Mouse (Mus musculus) heart, embryonic 10.5 days (tissue): ENCODE results near the gene Srsf3. TPM values are rescaled to one million over a fixed set of nuclear protein-coding genes. Genes with fewer than 3 reads are reported as not detected.
"Not testable (repeated sequence)": the region's sequence is repeated elsewhere in the genome, so short reads cannot be mapped to it uniquely, and the experiment has no call there.

Experiments
- DNase-seq: peaks from one replicate; pipeline ENCODE4 v3.0.0-alpha.2; 2017; ENCODE audit warnings: low spot score
- H3K27ac ChIP-seq: fragments of 300-500 bp; sonication (generic); 2 replicates; pipeline ENCODE4 v1.5.1; 2016; ENCODE audit warnings: mild to moderate bottlenecking
- H3K27me3 ChIP-seq: fragments of 300-500 bp; sonication (generic); 2 replicates; pipeline ENCODE4 v1.6.1; 2016; ENCODE audit warnings: mild to moderate bottlenecking; ENCODE audit not compliant: poor library complexity, insufficient read depth, severe bottlenecking
- H3K36me3 ChIP-seq: fragments of 300-500 bp; sonication (generic); 2 replicates; pipeline ENCODE4 v1.6.1; 2016; ENCODE audit warnings: mild to moderate bottlenecking, moderate library complexity
- H3K4me1 ChIP-seq: fragments of 300-500 bp; sonication (generic); 2 replicates; pipeline ENCODE4 v1.6.1; 2016; ENCODE audit warnings: mild to moderate bottlenecking
- H3K4me3 ChIP-seq: fragments of 300-500 bp; sonication (generic); 2 replicates; pipeline ENCODE4 v1.5.1; 2016; ENCODE audit warnings: mild to moderate bottlenecking, moderate library complexity
- H3K9me3 ChIP-seq: fragments of 300-500 bp; sonication (generic); 2 replicates; pipeline ENCODE4 v1.6.1; 2016; ENCODE audit warnings: mild to moderate bottlenecking, moderate library complexity
- WGBS: fragments of 180-500 bp; shearing (Covaris S2); methylation state at CpG from one replicate; pipeline ENCODE4 v1.1.7; 2016; 5-methylcytosine and 5-hydroxymethylcytosine counted together
- polyA plus RNA-seq: library from polyadenylated mRNA; unstranded; fragments of >200 nt; fragmentation: Nextera tagmentation; extraction: Ambion mirVana; gene quantifications from 2 replicates; pipeline ENCODE4 v1.2.1, GENCODE M21; 2016

Srsf3 gene
- polyA plus RNA-seq, 1 experiment from 2014 or later: 498 TPM

DNA sequence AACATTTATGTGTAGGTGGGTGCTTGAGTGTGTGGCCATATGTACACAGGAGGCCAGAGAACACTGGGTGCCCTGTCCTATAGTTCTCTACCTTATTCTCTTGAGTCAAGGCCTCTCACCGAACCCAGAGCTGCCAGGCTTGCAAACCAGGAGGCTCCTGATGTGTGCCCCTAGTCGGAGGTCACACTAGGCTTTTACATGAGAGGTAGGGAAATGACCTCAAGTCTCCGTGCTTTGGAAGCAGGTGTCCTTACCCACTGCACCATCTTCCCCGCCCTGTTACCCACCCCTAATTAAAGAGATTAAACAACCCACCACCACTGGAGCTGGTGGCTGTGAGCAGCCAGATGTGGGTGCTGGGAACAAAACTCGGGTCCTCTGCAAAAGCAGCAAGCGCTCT is 9.1 kb upstream of the Srsf3 start:
- WGBS: 91% methylated on average over 6 of the region's 6 CpGs
- Histone ChIP-seq H3K27me3 (no peaks in the 10 kb centered on the region; the same call in 1 of the 2 replicates), H3K27ac (no peak overlapping the region), H3K4me1 (peaks cover 17% of the 10 kb centered on the region; the same call in 1 of the 2 replicates), H3K4me3 (no peak overlapping the region), H3K9me3 (no peaks in the 10 kb centered on the region), H3K36me3 (no peaks in the 10 kb centered on the region)
- DNase-seq: no peak

- H3K27ac ChIP-seq: no peak overlapping the region
- H3K27me3 ChIP-seq: no peaks in the 10 kb centered on the region; the same call in 1 of the 2 replicates
- no peaks in the 10 kb centered on the region for H3K9me3 ChIP-seq
- H3K4me3 ChIP-seq: no peak overlapping the region
- H3K4me1 ChIP-seq: peaks cover 12% of the 10 kb centered on the region; the same call in 1 of the 2 replicates
- no peaks in the 10 kb centered on the region for H3K36me3 ChIP-seq
- DNase-seq: no peak
- WGBS: 61% methylated on average over 22 of the region's 22 CpGs
Measured at GRCm38 (mm10) chr17:29024047-29024892, 8.2 kb upstream of the Srsf3 start.

DNA sequence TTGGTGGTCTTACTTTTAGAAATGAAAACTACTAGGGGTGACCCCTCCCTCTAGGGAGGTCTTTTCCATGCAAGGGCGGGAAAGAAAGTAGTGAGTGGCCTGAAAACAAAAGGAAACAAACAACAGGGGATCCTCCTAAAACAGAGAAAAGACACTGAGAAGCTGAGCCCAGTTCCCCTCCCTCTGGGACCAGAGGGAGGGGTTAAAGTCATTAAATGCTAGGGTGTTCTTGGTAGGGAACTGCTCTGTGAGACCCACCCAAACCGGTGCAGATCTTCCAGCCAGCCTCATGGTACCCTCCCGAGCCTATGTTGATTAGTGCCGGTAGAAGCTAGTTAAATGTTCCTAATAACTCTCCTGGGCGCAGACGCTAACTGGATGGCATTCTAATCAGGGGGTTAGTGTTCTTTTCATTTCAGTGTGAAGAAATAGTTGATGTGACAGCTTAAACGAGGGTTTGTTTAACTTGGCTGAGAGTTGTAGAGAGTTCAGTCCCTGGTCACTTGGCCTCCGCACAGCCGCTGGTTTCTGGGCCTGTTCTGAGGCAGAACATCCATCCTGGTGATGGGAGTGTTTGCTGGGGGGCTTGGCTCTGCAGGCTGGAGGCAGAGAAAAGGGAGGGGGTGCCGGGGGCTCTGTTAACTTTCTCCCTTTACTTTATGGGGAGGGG is 7.4 kb upstream of the Srsf3 start:
- H3K4me1 ChIP-seq: peaks cover 9% of the 10 kb centered on the region; the same call in 1 of the 2 replicates
- H3K27ac ChIP-seq: no peak overlapping the region
- no peaks in the 10 kb centered on the region; the same call in 1 of the 2 replicates for H3K27me3 ChIP-seq
- no peak for DNase-seq
- no peaks in the 10 kb centered on the region for H3K9me3 ChIP-seq
- no peak overlapping the region for H3K4me3 ChIP-seq
- 44% methylated on average over 10 of the region's 10 CpGs for WGBS
- H3K36me3 ChIP-seq: no peaks in the 10 kb centered on the region

GRCm38 (mm10) chr17:29026652-29027356 is 5.6 kb upstream of the Srsf3 start:
- no peaks in the 10 kb centered on the region; the same call in 1 of the 2 replicates for H3K27me3 ChIP-seq
- H3K9me3 ChIP-seq: no peaks in the 10 kb centered on the region
- WGBS: 54% methylated on average over 5 of the region's 5 CpGs
- no peak overlapping the region for H3K27ac ChIP-seq
- no peak overlapping the region for H3K4me3 ChIP-seq
- H3K36me3 ChIP-seq: no peaks in the 10 kb centered on the region
- peaks cover 15% of the 10 kb centered on the region; the same call in 1 of the 2 replicates for H3K4me1 ChIP-seq
- no peak for DNase-seq

DNA sequence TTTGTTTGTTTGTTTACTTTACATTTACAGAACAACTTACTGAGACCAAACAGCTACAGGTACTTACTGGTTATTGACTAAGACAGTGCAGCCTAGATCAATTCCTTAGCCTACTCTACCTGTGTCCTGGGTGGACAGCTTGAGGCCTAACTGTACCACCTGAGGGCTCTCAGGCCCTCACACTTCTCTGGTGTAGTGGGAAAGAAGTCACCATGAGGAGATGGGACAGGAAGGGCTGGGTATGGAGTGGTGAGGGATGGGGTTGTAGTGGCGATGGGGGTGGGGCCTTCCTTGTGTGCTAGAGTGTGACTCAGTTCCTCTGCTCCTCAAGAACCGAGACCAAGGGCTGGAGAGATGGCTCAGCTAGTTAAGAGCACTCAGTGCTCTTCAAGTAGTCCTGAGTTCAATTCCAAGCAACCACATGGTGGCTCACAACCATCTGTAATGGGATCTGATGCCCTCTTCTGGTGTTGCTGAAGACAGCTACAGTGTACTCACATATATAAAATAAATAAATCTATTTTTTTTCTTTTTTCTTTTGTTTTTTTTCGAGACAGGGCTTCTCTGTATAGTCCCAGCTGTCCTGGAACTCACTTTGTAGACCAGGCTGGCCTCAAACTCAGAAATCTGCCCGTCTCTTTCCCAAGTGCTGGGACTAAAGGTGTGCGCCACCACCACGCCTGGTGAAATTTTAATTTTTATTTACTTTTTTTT is 1.9 kb upstream of the Srsf3 start:
- H3K27ac ChIP-seq: no peak overlapping the region
- no peaks in the 10 kb centered on the region for H3K9me3 ChIP-seq
- DNase-seq: no peak
- peaks cover 10% of the 10 kb centered on the region; the same call in 1 of the 2 replicates for H3K4me1 ChIP-seq
- H3K27me3 ChIP-seq: no peaks in the 10 kb centered on the region
- no peak overlapping the region for H3K4me3 ChIP-seq
- 0 out of 2 replicates have a peak, but pooled peaks cover 2% of the 10 kb centered on the region for H3K36me3 ChIP-seq
- WGBS: 90% methylated on average over 6 of the region's 6 CpGs

- H3K4me3 ChIP-seq: peak overlapping the region; percentile 87
- not testable (repeated sequence) for H3K4me1 ChIP-seq, H3K9me3 ChIP-seq, H3K36me3 ChIP-seq, H3K27me3 ChIP-seq, DNase-seq
- 66% methylated on average over 7 of the region's 7 CpGs for WGBS
- H3K27ac ChIP-seq: peak overlapping the region; percentile 99
Measured at GRCm38 (mm10) chr17:29031085-29031711, 1.2 kb upstream of the Srsf3 start.

DNA sequence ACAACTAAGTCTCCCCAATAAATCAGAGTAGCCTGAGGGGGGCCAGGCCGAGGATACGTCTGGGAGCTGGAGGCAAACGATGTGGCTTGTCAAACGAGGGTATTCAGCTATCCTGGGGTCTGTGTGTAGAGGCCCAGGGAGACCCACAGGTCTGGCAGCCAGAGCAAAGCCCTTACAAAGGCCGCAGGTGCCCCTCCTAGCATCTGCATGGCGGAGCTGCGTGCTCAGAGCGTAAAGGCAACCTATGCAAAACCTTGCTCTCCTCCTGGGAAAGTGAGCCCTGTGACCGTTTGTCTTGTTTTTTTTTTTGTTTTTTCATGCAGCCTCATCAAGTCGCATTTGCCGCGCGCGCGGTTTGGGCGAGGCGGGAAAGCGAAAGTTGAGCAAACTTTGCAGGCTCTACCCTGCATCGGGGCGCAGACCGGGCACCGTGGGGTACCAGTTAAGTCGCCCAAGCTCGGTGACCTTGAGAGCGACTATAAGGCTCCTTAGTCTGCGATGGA is 606 bp upstream of the Srsf3 start:
- DNase-seq: no peak
- Histone ChIP-seq H3K9me3 (no peaks in the 10 kb centered on the region), H3K27me3 (no peaks in the 10 kb centered on the region), H3K4me3 (peak overlapping the region; percentile 87), H3K27ac (peak overlapping the region; percentile 99), H3K4me1 (peaks cover 10% of the 10 kb centered on the region; the same call in 1 of the 2 replicates), H3K36me3 (peaks cover 12% of the 10 kb centered on the region)
- 1% methylated on average over 26 of the region's 26 CpGs for WGBS

DNA sequence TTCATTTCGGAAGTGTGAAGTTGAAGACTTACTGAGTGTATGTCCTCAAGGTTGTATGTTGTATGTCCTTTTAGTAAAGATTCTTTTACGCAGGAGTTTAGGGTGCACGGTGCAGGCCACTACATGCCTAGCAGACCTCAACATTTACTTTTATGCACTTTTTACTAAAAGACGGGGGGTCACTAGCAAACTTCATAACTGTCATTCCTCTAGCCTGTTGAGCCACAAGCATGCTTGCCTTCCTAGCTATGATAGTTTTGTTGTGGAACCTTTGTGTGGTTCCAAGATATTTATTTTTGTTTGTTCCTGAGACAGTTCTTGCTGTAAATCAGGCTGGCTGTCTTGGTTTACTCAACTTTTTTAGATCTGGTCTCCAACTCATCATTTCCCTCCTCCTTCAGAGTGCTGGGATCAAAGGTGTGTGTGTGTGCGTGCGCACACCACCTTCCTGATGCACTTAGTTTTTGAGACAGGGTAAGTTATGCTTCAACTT is 1.2 kb downstream of the Srsf3 start:
- H3K9me3 ChIP-seq: no peaks in the 10 kb centered on the region
- H3K36me3 ChIP-seq: peaks cover 29% of the 10 kb centered on the region
- H3K4me1 ChIP-seq: peaks cover 7% of the 10 kb centered on the region; the same call in 1 of the 2 replicates
- H3K4me3 ChIP-seq: peak overlapping the region; percentile 87
- DNase-seq: no peak
- no peaks in the 10 kb centered on the region for H3K27me3 ChIP-seq
- H3K27ac ChIP-seq: peak overlapping the region; percentile 99
- WGBS: under 1% methylated on average over 6 of the region's 6 CpGs

DNA sequence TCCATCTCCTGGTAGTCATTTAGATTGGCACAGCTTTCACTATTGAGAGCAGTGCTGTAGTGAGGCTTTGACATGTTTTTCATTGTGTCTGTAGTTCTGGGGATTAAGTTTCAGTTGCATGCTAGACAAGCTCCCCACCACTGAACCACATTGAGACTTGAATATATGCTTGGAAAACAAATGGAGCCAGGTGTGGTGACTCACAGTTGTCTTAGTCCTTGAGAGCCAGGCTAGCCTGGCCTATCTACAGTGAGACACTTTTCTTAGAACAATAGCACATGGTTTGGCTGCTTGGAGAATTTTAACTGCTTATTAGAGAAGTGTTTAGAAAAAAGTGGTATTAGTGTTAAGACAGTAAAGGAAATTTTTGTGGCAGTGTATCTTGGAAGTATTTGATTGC is 1.8 kb downstream of the Srsf3 start:
- H3K9me3 ChIP-seq: no peaks in the 10 kb centered on the region
- H3K27me3 ChIP-seq: no peaks in the 10 kb centered on the region
- DNase-seq: no peak
- H3K36me3 ChIP-seq: peaks cover 35% of the 10 kb centered on the region
- peaks cover 7% of the 10 kb centered on the region; the same call in 1 of the 2 replicates for H3K4me1 ChIP-seq
- peak overlapping the region; percentile 99; the same call in 1 of the 2 replicates for H3K27ac ChIP-seq
- H3K4me3 ChIP-seq: peak overlapping the region; percentile 87

GRCm38 (mm10) chr17:29035506-29035905 is 3.1 kb downstream of the Srsf3 start:
- Histone ChIP-seq H3K9me3 (no peaks in the 10 kb centered on the region), H3K4me1 (peaks cover 7% of the 10 kb centered on the region; the same call in 1 of the 2 replicates), H3K4me3 (peak overlapping the region; percentile 87), H3K27me3 (no peaks in the 10 kb centered on the region), H3K36me3 (peaks cover 48% of the 10 kb centered on the region), H3K27ac (no peak overlapping the region)
- DNase-seq: no peak

DNA sequence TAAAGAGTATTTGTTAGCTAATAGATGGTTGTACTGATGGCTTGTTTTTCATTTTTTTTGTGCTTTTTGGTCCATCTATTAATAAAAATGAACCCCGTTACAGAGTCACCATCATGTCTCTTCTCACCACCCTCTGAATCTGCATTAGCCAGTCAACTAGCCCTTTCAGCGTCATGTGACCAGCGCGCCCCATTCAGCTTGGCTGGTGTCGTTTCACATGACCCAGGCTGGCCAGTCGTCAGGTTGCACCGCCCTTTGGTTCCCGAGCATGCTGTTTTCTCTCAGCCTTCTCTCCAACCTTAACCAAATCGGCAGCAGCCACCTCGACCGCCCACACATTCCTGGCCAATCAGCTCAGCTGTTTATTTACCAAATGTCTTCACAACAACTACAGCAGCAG is 6.9 kb downstream of the Srsf3 start:
- H3K36me3 ChIP-seq: peaks cover 82% of the 10 kb centered on the region
- no peak for DNase-seq
- no peaks in the 10 kb centered on the region for H3K9me3 ChIP-seq
- no peaks in the 10 kb centered on the region; the same call in 1 of the 2 replicates for H3K4me1 ChIP-seq
- no peak overlapping the region for H3K4me3 ChIP-seq
- 73% methylated on average over 11 of the region's 11 CpGs for WGBS
- no peak overlapping the region for H3K27ac ChIP-seq
- H3K27me3 ChIP-seq: no peaks in the 10 kb centered on the region
